Mouse (Mus musculus): ENCODE data around the gene Rabgap1l.

DNA sequence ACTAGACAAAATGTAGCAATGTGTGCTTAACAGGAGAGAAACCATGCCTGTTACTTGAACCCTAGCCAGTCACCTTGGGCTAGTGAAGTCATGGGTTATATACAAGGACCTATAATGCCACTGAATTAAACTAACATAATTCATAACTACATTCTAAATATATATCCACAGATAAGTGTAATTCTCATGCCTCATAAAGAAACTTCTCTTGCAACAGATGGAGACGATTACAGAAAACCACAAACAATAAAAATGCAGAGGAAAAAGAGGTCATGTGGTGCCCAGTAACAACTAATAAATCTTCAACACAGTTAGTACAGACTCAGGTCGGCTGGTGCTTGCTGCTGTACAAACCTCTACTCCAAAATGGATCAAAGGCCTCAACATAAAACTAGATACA is 174.8 kb downstream of the Rabgap1l start:
- TF ChIP-seq CTCF (IDR thresholded peaks at IDR 0.05) (no peak), POLR2A (IDR thresholded peaks at IDR 0.05; ENCODE audit: insufficient read depth, low read depth, low read length) (no peak)
